Mouse (Mus musculus) right cerebral cortex, postnatal 36 days (tissue): ENCODE results near the gene Taf6l.

Experiments used
- DNase-seq, 2 experiments: peaks; one replicate each; pipeline ENCODE4 v3.0.0; 2022; ENCODE audit warnings: low spot score in 2 of 2, mixed read lengths in 1 of 2

Gene Taf6l

GRCm38 (mm10) chr19:8790171-8790570, 4.0 kb upstream of the Taf6l start:
- no peak for DNase-seq

- DNase-seq = no peak
Observed at GRCm38 (mm10) chr19:8789171-8789570, 3.0 kb upstream of the Taf6l start.

- DNase-seq = no peak
Observed at GRCm38 (mm10) chr19:8788521-8788920, 2.3 kb upstream of the Taf6l start.

GRCm38 (mm10) chr19:8774951-8775421, 11.2 kb downstream of the Taf6l start:
- DNase-seq = no peak

- peak; percentile 94 to 95 for DNase-seq
Observed at GRCm38 (mm10) chr19:8774086-8774835, 12.0 kb downstream of the Taf6l start, which contains the start of gene Tmem179b. Gene Tmem179b (minus strand): TSS chr19:8774467.

GRCm38 (mm10) chr19:8773409-8773808, 12.8 kb downstream of the Taf6l start:
- DNase-seq = no peak

GRCm38 (mm10) chr19:8772996-8773395, 13.2 kb downstream of the Taf6l start:
- DNase-seq = no peak

GRCm38 (mm10) chr19:8770567-8771270, 15.5 kb downstream of the Taf6l start, which contains the start of gene Tmem223:
Gene Tmem223 (plus strand): TSS chr19:8770996.
- peak; percentile 72 to 75 for DNase-seq

GRCm38 (mm10) chr19:8765562-8765961, 20.7 kb downstream of the Taf6l start:
- no peak for DNase-seq

GRCm38 (mm10) chr19:8763276-8763675, 22.9 kb downstream of the Taf6l start:
- no peak for DNase-seq

GRCm38 (mm10) chr19:8760757-8761156, 25.5 kb downstream of the Taf6l start:
- DNase-seq = no peak

- no peak for DNase-seq
Observed at GRCm38 (mm10) chr19:8758899-8759298, 27.3 kb downstream of the Taf6l start.

GRCm38 (mm10) chr19:8757471-8757998, 28.7 kb downstream of the Taf6l start:
- no peak for DNase-seq

GRCm38 (mm10) chr19:8756635-8757387, 29.4 kb downstream of the Taf6l start, which contains the start of gene Nxf1:
Gene Nxf1 (plus strand): TSS chr19:8757073.
- DNase-seq = peak; percentile 90

GRCm38 (mm10) chr19:8755652-8756051, 30.6 kb downstream of the Taf6l start:
- no peak for DNase-seq

GRCm38 (mm10) chr19:8747368-8747767, 38.8 kb downstream of the Taf6l start:
- no peak for DNase-seq

GRCm38 (mm10) chr19:8745382-8745781, 40.8 kb downstream of the Taf6l start:
- DNase-seq = no peak

GRCm38 (mm10) chr19:8742176-8742575, 44.0 kb downstream of the Taf6l start:
- DNase-seq = no peak

- DNase-seq = peak; percentile 94 to 97
Observed at GRCm38 (mm10) chr19:8741243-8741869, 44.9 kb downstream of the Taf6l start, which contains the start of gene Stx5a. Gene Stx5a (plus strand): TSS chr19:8741413.

- no peak for DNase-seq
Observed at GRCm38 (mm10) chr19:8740603-8741002, 45.6 kb downstream of the Taf6l start, which contains the start of gene 1700092M07Rik. Gene 1700092M07Rik (plus strand): TSS chr19:8740718.

GRCm38 (mm10) chr19:8739646-8740045, 46.6 kb downstream of the Taf6l start:
- no peak for DNase-seq
